Mouse (Mus musculus) heart, postnatal 4 days (tissue): ENCODE data around the gene Map2. TPM values are rescaled to one million over a fixed set of nuclear protein-coding genes. Genes with fewer than 3 reads are reported as not detected.

Experiments
- DNase-seq: peaks from one replicate; pipeline ENCODE4 v3.0.0; 2021
- total RNA-seq, 2 experiments: library from RNA; stranded (reverse); gene quantifications; 2 replicates each; pipeline ENCODE4 v1.2.3; 2021

Map2 gene
- total RNA-seq, 2 experiments from 2014 or later: 4.7 to 5.6 TPM

- DNase-seq: no peak
These were observed 145.5 kb downstream of the Map2 start for GRCm38 (mm10) chr1:66320378-66321135.

- DNase-seq: no peak
These were observed 146.0 kb downstream of the Map2 start for GRCm38 (mm10) chr1:66321136-66321502.

- DNase-seq: no peak
These were observed 146.6 kb downstream of the Map2 start for GRCm38 (mm10) chr1:66321631-66322142.

GRCm38 (mm10) chr1:66323461-66323860 is 148.4 kb downstream of the Map2 start:
- no peak for DNase-seq

GRCm38 (mm10) chr1:66324951-66325350 is 149.9 kb downstream of the Map2 start:
- no peak for DNase-seq

- no peak for DNase-seq
These were observed 153.9 kb downstream of the Map2 start for GRCm38 (mm10) chr1:66328996-66329395.

GRCm38 (mm10) chr1:66329534-66329933 is 154.5 kb downstream of the Map2 start:
- no peak for DNase-seq

- DNase-seq: no peak
These were observed 160.7 kb downstream of the Map2 start for GRCm38 (mm10) chr1:66335724-66336284.

- no peak for DNase-seq
These were observed 164.1 kb downstream of the Map2 start for GRCm38 (mm10) chr1:66339213-66339612.

- DNase-seq: no peak
These were observed 173.5 kb downstream of the Map2 start for GRCm38 (mm10) chr1:66348404-66349165.

- DNase-seq: no peak
These were observed 174.2 kb downstream of the Map2 start for GRCm38 (mm10) chr1:66349166-66349835.

- DNase-seq: no peak
These were observed 176.3 kb downstream of the Map2 start for GRCm38 (mm10) chr1:66351366-66351765.

- DNase-seq: no peak
These were observed 186.7 kb downstream of the Map2 start for GRCm38 (mm10) chr1:66361799-66362198.

GRCm38 (mm10) chr1:66363285-66363684 is 188.2 kb downstream of the Map2 start:
- no peak for DNase-seq

- no peak for DNase-seq
These were observed 189.3 kb downstream of the Map2 start for GRCm38 (mm10) chr1:66364386-66364785.

GRCm38 (mm10) chr1:66365600-66365999 is 190.5 kb downstream of the Map2 start:
- DNase-seq: no peak

- DNase-seq: no peak
These were observed 194.4 kb downstream of the Map2 start for GRCm38 (mm10) chr1:66369486-66369885.

GRCm38 (mm10) chr1:66371371-66371770 is 196.3 kb downstream of the Map2 start:
- no peak for DNase-seq

GRCm38 (mm10) chr1:66386321-66386720 is 211.2 kb downstream of the Map2 start:
- no peak for DNase-seq

GRCm38 (mm10) chr1:66386751-66387452 is 211.8 kb downstream of the Map2 start:
- DNase-seq: no peak

- no peak for DNase-seq
These were observed 213.5 kb downstream of the Map2 start for GRCm38 (mm10) chr1:66388561-66388960.
